Mouse (Mus musculus) stomach, embryonic 15.5 days (tissue): ENCODE measurements around the gene 1700016H13Rik. TPM values are rescaled to one million over a fixed set of nuclear protein-coding genes. Genes with fewer than 3 reads are reported as not detected.

Experiments used
- ATAC-seq: fragments of 200-750 bp; cut with Nextera tagmentation; 2 replicates; pipeline ENCODE4 v1.8.0; 2017; ENCODE audit warnings: low read depth, moderate number of reproducible peaks, moderate TSS enrichment; ENCODE audit not compliant: insufficient read depth, low FRiP score
- H3K27ac ChIP-seq: fragments of 300-500 bp; sonication (generic); 2 replicates; pipeline ENCODE4 v1.5.1; 2015; ENCODE audit warnings: mild to moderate bottlenecking, inconsistent platforms
- H3K27me3 ChIP-seq: fragments of 300-500 bp; sonication (generic); replicated peaks from 2 replicates; pipeline ENCODE4 v1.6.1; 2015; ENCODE audit warnings: inconsistent platforms
- H3K36me3 ChIP-seq: fragments of 300-500 bp; sonication (generic); 2 replicates; pipeline ENCODE4 v1.6.1; 2015; ENCODE audit warnings: inconsistent platforms
- H3K4me1 ChIP-seq: fragments of 300-500 bp; sonication (generic); 2 replicates; pipeline ENCODE4 v1.6.1; 2015; ENCODE audit warnings: inconsistent platforms
- H3K4me2 ChIP-seq: fragments of 300-500 bp; sonication (generic); 2 replicates; pipeline ENCODE4 v1.6.1; 2015; ENCODE audit warnings: mild to moderate bottlenecking, inconsistent platforms
- H3K4me3 ChIP-seq: fragments of 300-500 bp; sonication (generic); replicated peaks from 2 replicates; pipeline ENCODE4 v1.5.1; 2015; ENCODE audit warnings: inconsistent platforms
- H3K9ac ChIP-seq: fragments of 300-500 bp; sonication (generic); 2 replicates; pipeline ENCODE4 v1.6.1; 2015; ENCODE audit warnings: inconsistent platforms
- H3K9me3 ChIP-seq: fragments of 300-500 bp; sonication (generic); 2 replicates; pipeline ENCODE4 v1.6.1; 2016; ENCODE audit warnings: inconsistent platforms
- WGBS: fragments of 180-500 bp; shearing (Covaris S2); methylation state at CpG from one replicate; pipeline ENCODE4 v1.1.7; 2015; 5-methylcytosine and 5-hydroxymethylcytosine counted together
- polyA plus RNA-seq: library from polyadenylated mRNA; unstranded; fragments of >200 nt; fragmentation: Nextera tagmentation; extraction: Ambion mirVana; gene quantifications from 2 replicates; pipeline ENCODE4 v1.2.1, GENCODE M21; 2015

Gene 1700016H13Rik
- polyA plus RNA-seq, 1 experiment from 2014 or later: 0.21 TPM

DNA sequence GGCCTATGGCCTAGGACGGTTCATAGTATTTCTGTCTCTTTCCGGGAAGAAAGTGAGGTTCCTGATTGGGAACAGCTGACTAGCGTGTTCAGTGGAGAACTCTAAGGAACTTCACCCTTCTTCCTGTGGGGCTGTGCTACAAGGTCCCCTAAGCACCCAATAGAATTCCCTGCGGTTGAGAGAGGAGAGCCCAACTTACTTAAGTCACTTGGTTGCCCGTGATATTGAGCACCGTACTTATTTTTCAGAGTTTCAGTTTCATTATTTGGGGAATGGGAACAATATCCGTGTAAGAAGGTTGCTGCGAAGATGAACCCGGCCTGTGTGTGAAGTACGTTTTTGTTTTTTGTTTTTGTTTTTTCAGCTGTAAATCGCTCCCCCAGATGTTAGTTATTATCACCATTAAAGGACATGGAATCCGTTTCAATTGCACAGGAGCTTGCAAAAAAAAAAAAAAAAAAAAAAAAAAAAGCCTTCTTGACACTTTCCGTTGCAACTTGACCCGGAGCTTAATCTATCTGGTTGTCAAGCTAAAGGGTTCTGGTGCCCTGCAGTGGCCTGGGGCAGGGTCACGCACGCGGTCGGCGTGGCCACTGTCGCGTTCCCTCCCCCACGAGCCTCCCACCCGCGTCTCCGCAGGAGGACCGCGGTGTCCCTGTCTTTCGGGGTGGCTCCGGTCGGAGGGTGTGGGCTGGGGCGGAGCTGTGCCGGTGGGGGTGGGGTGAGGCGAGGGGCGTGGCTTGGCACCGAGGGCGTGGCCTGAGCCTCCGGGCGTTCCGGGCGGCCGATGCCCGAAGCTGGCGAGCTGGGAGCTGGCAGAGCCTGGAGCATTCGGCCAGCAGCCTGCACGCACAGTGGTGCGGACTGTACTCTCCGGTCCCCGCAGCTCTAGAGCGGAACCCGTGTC, 36.1 kb upstream of the 1700016H13Rik start, which contains the start of gene Aff1:
TSS of gene Aff1 (plus strand) at position 751 of the 907 bp plus-strand sequence.
- peaks cover 7% of the 10 kb centered on the region; the same call in 1 of the 2 replicates for H3K27me3 ChIP-seq
- no peaks in the 10 kb centered on the region for H3K9me3 ChIP-seq
- H3K36me3 ChIP-seq: no peaks in the 10 kb centered on the region
- no peak within 1 kb of the TSS for H3K27ac ChIP-seq
- peak within 1 kb of the TSS; percentile 71 for H3K4me3 ChIP-seq
- 4% methylated on average over 50 of the region's 50 CpGs for WGBS
- peak within 1 kb of the TSS; percentile 100 for H3K4me2 ChIP-seq
- H3K9ac ChIP-seq: peak within 1 kb of the TSS; percentile 44
- H3K4me1 ChIP-seq: no peaks in the 10 kb centered on the region
- peak; percentile 94 for ATAC-seq

DNA sequence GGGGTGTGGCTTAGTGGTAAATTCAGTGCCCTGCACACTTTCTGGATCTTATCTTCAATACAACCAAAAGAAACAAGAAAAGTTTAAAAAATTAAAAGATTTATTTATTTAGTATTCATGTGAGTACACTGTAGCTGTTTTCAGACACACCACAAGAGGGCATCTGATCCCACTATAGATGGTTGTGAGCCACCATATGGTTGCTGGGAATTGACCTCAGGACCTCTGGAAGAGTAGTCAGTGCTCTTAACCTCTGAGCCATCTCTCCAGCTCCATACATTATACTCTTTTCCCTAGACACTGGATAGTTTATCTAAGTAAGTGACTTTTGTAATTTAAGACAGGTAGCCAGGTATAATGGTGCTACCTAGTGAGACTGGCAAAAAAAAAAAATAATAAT, 35.4 kb upstream of the 1700016H13Rik start:
- Histone ChIP-seq H3K4me1 (no peaks in the 10 kb centered on the region), H3K27me3 (peaks cover 7% of the 10 kb centered on the region; the same call in 1 of the 2 replicates), H3K9me3 (no peaks in the 10 kb centered on the region), H3K27ac (no peak overlapping the region), H3K4me2 (no peak overlapping the region), H3K36me3 (no peaks in the 10 kb centered on the region), H3K4me3 (no peak overlapping the region), H3K9ac (no peak overlapping the region)
- ATAC-seq: no peak

DNA sequence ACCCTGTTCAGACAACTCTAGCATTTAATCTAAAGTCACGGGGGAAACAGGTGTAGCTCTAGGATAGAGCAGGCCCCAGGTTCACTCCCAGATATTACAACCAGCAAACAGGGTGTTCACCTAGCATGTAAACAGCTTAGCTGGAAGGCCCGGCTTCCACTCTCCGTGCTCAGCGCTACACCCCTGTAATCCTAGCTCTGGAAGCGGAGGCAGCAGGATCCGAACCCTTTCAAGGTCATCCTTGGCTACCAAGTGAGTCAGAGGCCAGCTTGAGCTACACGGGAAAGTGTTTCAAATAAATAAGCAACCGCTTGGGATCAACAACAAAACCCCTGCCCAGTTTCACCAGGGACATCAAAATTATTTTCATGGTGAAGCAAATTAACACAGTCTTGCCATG, 34.4 kb upstream of the 1700016H13Rik start:
- no peak overlapping the region for H3K27ac ChIP-seq
- H3K4me3 ChIP-seq: no peak overlapping the region
- no peak for ATAC-seq
- H3K36me3 ChIP-seq: no peaks in the 10 kb centered on the region
- peaks cover 7% of the 10 kb centered on the region; the same call in 1 of the 2 replicates for H3K27me3 ChIP-seq
- no peak overlapping the region for H3K4me2 ChIP-seq
- H3K4me1 ChIP-seq: no peaks in the 10 kb centered on the region
- H3K9me3 ChIP-seq: no peaks in the 10 kb centered on the region
- 83% methylated on average over 8 of the region's 8 CpGs for WGBS
- no peak overlapping the region for H3K9ac ChIP-seq

DNA sequence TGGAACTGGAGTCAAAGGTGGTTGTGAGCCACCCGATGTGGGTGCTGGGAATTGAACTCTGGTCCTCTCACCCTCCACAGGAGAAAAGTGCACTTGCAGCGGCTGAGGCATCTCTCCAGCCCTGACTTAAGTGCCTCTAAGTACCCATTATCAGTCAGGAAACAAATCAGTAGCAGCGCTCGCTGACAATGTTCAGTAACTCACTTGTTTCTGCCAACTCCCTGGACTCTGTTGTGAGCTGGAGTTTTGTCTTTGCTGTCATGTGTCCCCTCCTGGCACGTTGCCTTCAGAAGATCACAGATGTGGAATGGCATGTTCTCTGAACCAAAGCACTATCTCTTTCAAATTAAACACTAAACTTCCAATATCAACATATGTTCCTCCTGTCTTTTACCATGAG, 33.8 kb upstream of the 1700016H13Rik start:
- WGBS: 79% methylated on average over 5 of the region's 5 CpGs

GRCm38 (mm10) chr5:103681824-103682223, 26.0 kb upstream of the 1700016H13Rik start:
- ATAC-seq: no peak
- Histone ChIP-seq H3K4me1 (no peaks in the 10 kb centered on the region), H3K9me3 (no peaks in the 10 kb centered on the region), H3K36me3 (no peaks in the 10 kb centered on the region), H3K27ac (no peak overlapping the region), H3K9ac (no peak overlapping the region), H3K4me2 (no peak overlapping the region), H3K4me3 (no peak overlapping the region), H3K27me3 (no peaks in the 10 kb centered on the region)
- 46% methylated on average over 3 of the region's 3 CpGs for WGBS

More for the DNA sequence above, 33.8 kb upstream of the 1700016H13Rik start:
- Histone ChIP-seq H3K36me3 (no peaks in the 10 kb centered on the region), H3K27ac (no peak overlapping the region), H3K4me3 (no peak overlapping the region), H3K9me3 (no peaks in the 10 kb centered on the region), H3K27me3 (peaks cover 7% of the 10 kb centered on the region; the same call in 1 of the 2 replicates), H3K9ac (no peak overlapping the region), H3K4me1 (no peaks in the 10 kb centered on the region), H3K4me2 (no peak overlapping the region)
- no peak for ATAC-seq

- Histone ChIP-seq H3K4me1 (no peaks in the 10 kb centered on the region), H3K9me3 (no peaks in the 10 kb centered on the region), H3K9ac (no peak overlapping the region), H3K36me3 (no peaks in the 10 kb centered on the region), H3K4me2 (no peak overlapping the region), H3K27ac (no peak overlapping the region), H3K4me3 (no peak overlapping the region), H3K27me3 (no peaks in the 10 kb centered on the region)
- ATAC-seq: no peak
- WGBS: 43% methylated on average over 4 of the region's 4 CpGs
Observed at GRCm38 (mm10) chr5:103680381-103680780, 24.6 kb upstream of the 1700016H13Rik start.

DNA sequence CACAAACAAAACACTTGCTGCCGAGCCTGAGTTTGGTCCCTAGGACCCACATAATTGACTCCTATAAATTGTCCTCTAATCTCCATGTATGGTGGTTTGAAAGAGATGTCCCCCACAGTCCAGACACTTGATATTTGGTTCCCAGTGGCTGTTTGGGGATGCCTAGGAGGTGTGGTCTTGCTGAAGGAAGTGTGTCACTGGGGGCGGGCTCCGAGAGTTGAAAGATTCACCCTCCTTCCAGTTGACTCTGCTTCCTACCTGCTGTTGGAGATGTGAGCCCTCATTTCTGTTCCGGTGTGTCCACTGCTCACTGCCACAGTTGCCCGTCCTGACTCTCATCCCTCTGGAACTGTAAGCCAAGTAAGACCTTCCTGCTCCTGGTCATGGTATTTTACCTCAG, 23.2 kb upstream of the 1700016H13Rik start:
- no peak overlapping the region for H3K27ac ChIP-seq
- no peak overlapping the region for H3K4me2 ChIP-seq
- no peak overlapping the region for H3K9ac ChIP-seq
- no peak for ATAC-seq
- H3K36me3 ChIP-seq: no peaks in the 10 kb centered on the region
- no peak overlapping the region for H3K4me3 ChIP-seq
- H3K4me1 ChIP-seq: no peaks in the 10 kb centered on the region
- H3K27me3 ChIP-seq: no peaks in the 10 kb centered on the region
- no peaks in the 10 kb centered on the region for H3K9me3 ChIP-seq
- WGBS: 93% methylated on average over 5 of the region's 5 CpGs

DNA sequence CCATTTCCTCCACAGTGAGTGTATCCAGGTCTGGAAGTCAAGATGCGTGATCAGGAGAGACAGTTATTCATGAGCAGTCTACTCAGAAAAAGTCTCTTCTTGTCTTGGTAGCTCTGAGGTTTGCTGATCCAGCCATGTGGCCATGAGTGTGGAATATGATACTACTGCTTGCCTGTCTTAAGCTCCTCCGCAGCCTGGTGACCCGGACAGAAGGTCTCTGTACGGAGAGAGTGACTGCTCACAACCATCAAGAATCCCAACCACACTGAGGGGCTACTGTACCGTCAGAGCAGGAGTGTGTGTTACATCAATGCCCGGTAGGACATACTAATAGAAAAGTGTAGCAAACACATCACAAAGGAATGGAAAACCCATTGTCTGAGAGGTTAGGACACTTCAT, 22.1 kb upstream of the 1700016H13Rik start:
- ATAC-seq: no peak
- Histone ChIP-seq H3K4me2 (no peak overlapping the region), H3K9me3 (no peaks in the 10 kb centered on the region), H3K36me3 (no peaks in the 10 kb centered on the region), H3K9ac (no peak overlapping the region), H3K4me1 (no peaks in the 10 kb centered on the region), H3K4me3 (no peak overlapping the region), H3K27ac (no peak overlapping the region), H3K27me3 (no peaks in the 10 kb centered on the region)
- 76% methylated on average over 6 of the region's 6 CpGs for WGBS

GRCm38 (mm10) chr5:103676289-103676881, 20.6 kb upstream of the 1700016H13Rik start:
- Histone ChIP-seq H3K27ac (no peak overlapping the region), H3K4me2 (no peak overlapping the region), H3K9me3 (no peaks in the 10 kb centered on the region), H3K27me3 (no peaks in the 10 kb centered on the region), H3K36me3 (no peaks in the 10 kb centered on the region), H3K4me3 (no peak overlapping the region), H3K9ac (no peak overlapping the region), H3K4me1 (no peaks in the 10 kb centered on the region)
- 71% methylated on average over 6 of the region's 6 CpGs for WGBS
- ATAC-seq: no peak

DNA sequence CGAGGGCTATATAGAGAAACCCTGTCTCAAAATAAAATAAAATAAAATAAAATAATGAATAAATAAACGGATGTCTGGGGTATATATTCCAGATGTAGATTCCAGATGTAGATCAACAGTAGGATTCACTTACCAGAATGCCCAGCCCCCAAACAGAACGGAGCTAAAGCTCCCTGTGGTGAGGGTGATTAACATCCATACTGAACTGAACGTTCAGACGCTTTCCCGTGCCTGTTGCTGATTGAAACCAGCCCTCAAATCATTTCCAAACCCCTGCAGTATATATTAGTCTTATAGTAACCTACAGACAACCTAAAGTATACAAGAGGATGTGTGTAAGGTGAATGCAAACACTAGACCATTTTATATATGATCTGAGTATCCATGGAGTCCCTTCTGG, 18.7 kb upstream of the 1700016H13Rik start:
- ATAC-seq: no peak
- Histone ChIP-seq H3K36me3 (no peaks in the 10 kb centered on the region), H3K27me3 (no peaks in the 10 kb centered on the region), H3K4me3 (no peak overlapping the region), H3K27ac (no peak overlapping the region), H3K9me3 (no peaks in the 10 kb centered on the region), H3K9ac (no peak overlapping the region), H3K4me2 (no peak overlapping the region), H3K4me1 (no peaks in the 10 kb centered on the region)
- WGBS: 52% methylated on average over 6 of the region's 6 CpGs

DNA sequence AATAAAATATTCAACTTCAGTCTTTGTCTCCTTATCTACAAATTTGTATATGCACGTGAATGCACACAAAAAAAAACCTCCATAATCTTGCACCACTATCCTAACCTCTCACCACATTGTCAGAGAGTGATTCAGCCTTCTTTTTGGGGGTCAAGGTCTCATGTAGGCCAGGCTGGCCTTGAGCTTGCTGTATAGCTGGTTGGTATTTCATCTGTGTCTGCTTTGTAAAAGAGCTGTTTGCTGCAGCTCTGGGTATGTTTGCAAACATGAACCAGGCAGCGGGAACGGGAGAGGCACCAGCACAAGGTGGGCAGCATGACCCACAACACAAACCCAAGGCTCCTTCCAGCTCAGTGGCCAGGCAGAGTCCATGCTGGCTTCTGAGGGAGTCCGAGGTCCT, 17.8 kb upstream of the 1700016H13Rik start:
- Histone ChIP-seq H3K4me3 (no peak overlapping the region), H3K27me3 (no peaks in the 10 kb centered on the region), H3K4me2 (no peak overlapping the region), H3K27ac (no peak overlapping the region), H3K36me3 (no peaks in the 10 kb centered on the region), H3K4me1 (no peaks in the 10 kb centered on the region), H3K9me3 (no peaks in the 10 kb centered on the region), H3K9ac (no peak overlapping the region)
- ATAC-seq: no peak
- WGBS: 73% methylated on average over 4 of the region's 4 CpGs

- Histone ChIP-seq H3K4me2 (no peak overlapping the region), H3K27me3 (no peaks in the 10 kb centered on the region), H3K36me3 (no peaks in the 10 kb centered on the region), H3K9me3 (no peaks in the 10 kb centered on the region), H3K27ac (peak overlapping the region; percentile 75), H3K4me3 (no peak overlapping the region), H3K4me1 (no peaks in the 10 kb centered on the region), H3K9ac (no peak overlapping the region)
- ATAC-seq: 0 out of 2 replicates have a peak, but pooled peaks have one; percentile 36
- WGBS: 52% methylated on average over 3 of the region's 3 CpGs
Observed at GRCm38 (mm10) chr5:103671858-103672257, 16.0 kb upstream of the 1700016H13Rik start.
